Mouse (Mus musculus) limb, embryonic 11.5 days (tissue): Measurements from ENCODE around the gene Dpf3. TPM values are rescaled to one million over a fixed set of nuclear protein-coding genes. Genes with fewer than 3 reads are reported as not detected.

ENCODE experiments used
- ATAC-seq: fragments of 200-750 bp; cut with Nextera tagmentation; 2 replicates; pipeline ENCODE4 v1.8.0; 2017; ENCODE audit warnings: low read depth; ENCODE audit not compliant: insufficient number of reproducible peaks, low FRiP score, low TSS enrichment
- DNase-seq: peaks from one replicate; pipeline ENCODE4 v3.0.0-alpha.2; 2015; ENCODE audit warnings: low spot score
- H3K27ac ChIP-seq: fragments of 300-500 bp; sonication (generic); replicated peaks from 2 replicates; pipeline ENCODE4 v1.5.1; 2014; ENCODE audit warnings: low read depth, mild to moderate bottlenecking, low read length
- H3K27me3 ChIP-seq: fragments of 300-500 bp; sonication (generic); 2 replicates; pipeline ENCODE4 v1.6.1; 2014; ENCODE audit warnings: mild to moderate bottlenecking, low read length, mixed read lengths; ENCODE audit not compliant: control insufficient read depth, insufficient read depth
- H3K36me3 ChIP-seq: fragments of 300-500 bp; sonication (generic); 2 replicates; pipeline ENCODE4 v1.6.1; 2014; ENCODE audit warnings: mild to moderate bottlenecking, low read length, moderate library complexity, mixed read lengths; ENCODE audit not compliant: control insufficient read depth, insufficient read depth
- H3K4me1 ChIP-seq: fragments of 300-500 bp; sonication (generic); 2 replicates; pipeline ENCODE4 v1.6.1; 2014; ENCODE audit warnings: low read length, mixed read lengths; ENCODE audit not compliant: control insufficient read depth, insufficient read depth
- H3K4me2 ChIP-seq: fragments of 300-500 bp; sonication (generic); 2 replicates; pipeline ENCODE4 v1.6.1; 2014; ENCODE audit warnings: low read depth, mild to moderate bottlenecking, moderate library complexity; ENCODE audit not compliant: severe bottlenecking
- H3K4me3 ChIP-seq: fragments of 300-500 bp; sonication (generic); 2 replicates; pipeline ENCODE4 v1.5.1; 2014; ENCODE audit warnings: low read depth, low read length
- H3K9ac ChIP-seq: fragments of 300-500 bp; sonication (generic); 2 replicates; pipeline ENCODE4 v1.6.1; 2014; ENCODE audit warnings: mild to moderate bottlenecking, low read length
- H3K9me3 ChIP-seq: fragments of 300-500 bp; sonication (generic); 2 replicates; pipeline ENCODE4 v1.6.1; 2016; ENCODE audit warnings: low read length; ENCODE audit not compliant: control insufficient read depth
- WGBS: fragments of 180-500 bp; shearing (Covaris S2); extraction: QIAGEN DNeasy Blood & Tissue Kit; methylation state at CpG from one replicate; pipeline ENCODE4 v1.1.7; 2014; 5-methylcytosine and 5-hydroxymethylcytosine counted together
- polyA plus RNA-seq: library from polyadenylated mRNA; unstranded; fragments of >200 nt; fragmentation: Nextera tagmentation; extraction: Ambion mirVana; gene quantifications from 2 replicates; pipeline ENCODE4 v1.2.1, GENCODE M21; 2014

Dpf3 gene
- polyA plus RNA-seq, 1 experiment from 2014 or later = 3.6 TPM

DNA sequence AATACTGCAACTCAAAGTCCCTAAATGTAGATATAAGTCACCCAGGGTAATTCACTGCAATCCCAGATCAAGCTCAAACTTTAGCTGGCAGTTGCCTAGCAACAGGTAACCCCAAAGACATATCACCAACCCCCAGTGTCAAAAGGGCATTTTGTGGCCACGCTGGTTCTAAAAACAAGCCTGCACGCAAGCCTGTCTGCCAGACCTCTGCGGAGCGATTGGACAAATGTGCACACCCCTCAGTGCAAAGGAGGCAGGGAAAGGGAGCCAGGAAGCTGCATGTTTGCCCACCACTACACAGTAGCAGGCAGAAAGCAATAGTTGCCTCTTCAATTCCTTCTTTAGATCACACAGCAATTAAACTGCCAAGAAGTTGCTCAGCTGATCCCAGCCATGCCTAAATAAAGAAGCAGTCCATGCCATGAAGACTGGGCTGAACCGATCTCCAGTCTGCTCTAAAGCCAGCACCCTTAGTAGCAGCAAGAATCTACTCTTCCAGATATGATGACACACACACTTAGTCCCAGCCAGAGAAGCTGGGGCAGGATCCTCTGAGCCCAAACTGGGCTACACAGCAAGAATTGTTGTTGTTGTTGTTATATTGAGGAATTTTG lies 13.4 kb downstream of the Dpf3 start:
- 47% methylated on average over 5 of the region's 5 CpGs for WGBS
- H3K9ac ChIP-seq = no peak overlapping the region
- DNase-seq (no peak), ATAC-seq (no peak)
- no peaks in the 10 kb centered on the region for H3K9me3 ChIP-seq
- no peaks in the 10 kb centered on the region for H3K27me3 ChIP-seq
- no peak overlapping the region for H3K4me2 ChIP-seq
- no peak overlapping the region for H3K4me3 ChIP-seq
- no peaks in the 10 kb centered on the region for H3K36me3 ChIP-seq
- no peak overlapping the region for H3K27ac ChIP-seq
- H3K4me1 ChIP-seq = peaks cover 3% of the 10 kb centered on the region; the same call in 1 of the 2 replicates

- Histone ChIP-seq H3K27me3 (no peaks in the 10 kb centered on the region), H3K4me2 (no peak overlapping the region), H3K36me3 (no peaks in the 10 kb centered on the region), H3K4me3 (no peak overlapping the region), H3K4me1 (peaks cover 6% of the 10 kb centered on the region), H3K9ac (no peak overlapping the region), H3K27ac (no peak overlapping the region), H3K9me3 (no peaks in the 10 kb centered on the region)
- DNase-seq = no peak
- 83% methylated on average over 7 of the region's 7 CpGs for WGBS
- ATAC-seq = no peak
These were observed 15.8 kb downstream of the Dpf3 start for GRCm38 (mm10) chr12:83471760-83472159.

DNA sequence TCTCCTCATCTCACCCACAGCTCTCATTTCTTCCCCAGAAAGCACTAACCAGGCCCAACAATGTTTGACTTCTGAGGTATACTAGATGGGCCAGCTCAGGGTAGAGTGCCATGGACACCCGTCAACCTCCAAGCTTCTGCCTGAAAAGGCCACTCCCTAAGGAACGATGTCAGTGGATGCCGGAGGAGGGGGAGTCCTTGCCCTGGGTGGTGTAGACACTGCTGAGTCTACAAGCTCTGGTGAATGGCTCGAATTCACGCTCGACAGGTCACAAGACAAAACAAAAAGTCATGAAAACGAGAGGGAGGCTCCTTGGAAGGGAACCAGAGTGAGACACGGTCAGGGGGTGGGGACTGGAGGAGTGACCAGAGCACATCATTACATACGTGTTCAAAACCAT lies 17.4 kb downstream of the Dpf3 start:
- H3K9ac ChIP-seq = no peak overlapping the region
- H3K27ac ChIP-seq = no peak overlapping the region
- no peaks in the 10 kb centered on the region for H3K36me3 ChIP-seq
- DNase-seq = no peak
- WGBS = 86% methylated on average over 9 of the region's 9 CpGs
- no peaks in the 10 kb centered on the region for H3K27me3 ChIP-seq
- no peak overlapping the region for H3K4me3 ChIP-seq
- H3K4me1 ChIP-seq = peaks cover 12% of the 10 kb centered on the region
- H3K4me2 ChIP-seq = no peak overlapping the region
- H3K9me3 ChIP-seq = no peaks in the 10 kb centered on the region
- no peak for ATAC-seq

DNA sequence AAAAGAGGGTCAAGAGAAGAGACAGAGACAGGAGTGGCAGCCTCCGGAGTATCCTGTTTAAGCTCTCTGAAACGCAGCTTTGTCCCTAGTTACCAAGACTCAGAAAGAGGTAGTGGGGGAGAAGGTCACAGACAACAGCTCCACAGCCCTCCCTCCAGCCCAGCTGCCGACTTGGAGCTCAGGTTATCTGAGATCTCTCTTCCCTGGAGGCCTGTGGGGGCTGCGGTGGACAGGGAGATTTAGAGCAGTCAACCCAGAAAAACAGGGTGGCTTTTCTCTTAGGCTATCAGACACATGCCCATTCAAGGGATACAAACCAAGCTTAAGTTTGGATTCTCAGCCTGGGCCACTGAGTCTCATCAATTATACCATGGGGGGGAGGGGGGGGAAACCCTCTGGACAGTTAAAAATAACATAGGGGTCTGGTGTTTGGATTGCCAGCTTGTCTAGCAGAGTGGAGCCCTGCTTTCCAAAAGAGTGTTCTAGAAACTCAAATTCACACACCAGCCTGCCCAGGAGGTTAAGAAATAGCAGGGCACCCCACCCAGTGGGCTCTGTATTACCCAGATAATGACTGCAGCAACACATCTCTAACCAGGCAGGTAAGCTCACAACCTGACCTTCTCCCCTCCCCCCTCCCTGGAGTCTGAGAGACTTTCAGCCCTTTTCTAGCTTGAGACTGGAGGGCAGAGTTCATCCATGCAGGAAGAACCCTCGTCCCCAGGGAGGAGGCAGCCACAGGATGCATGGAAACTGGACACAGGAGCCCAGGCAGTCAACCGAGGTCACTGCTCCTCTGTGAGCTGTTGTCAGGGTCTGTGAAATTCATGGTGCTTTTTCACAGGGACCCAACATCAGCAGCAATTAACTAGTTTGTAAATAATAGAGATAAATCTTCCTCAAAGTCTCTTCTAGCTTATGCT lies 20.7 kb downstream of the Dpf3 start:
- no peak overlapping the region for H3K4me3 ChIP-seq
- ATAC-seq (no peak), DNase-seq (no peak)
- no peak overlapping the region for H3K9ac ChIP-seq
- no peaks in the 10 kb centered on the region for H3K9me3 ChIP-seq
- no peaks in the 10 kb centered on the region for H3K36me3 ChIP-seq
- H3K27ac ChIP-seq = no peak overlapping the region
- 14% methylated on average over 6 of the region's 6 CpGs for WGBS
- no peak overlapping the region for H3K4me2 ChIP-seq
- no peaks in the 10 kb centered on the region for H3K27me3 ChIP-seq
- H3K4me1 ChIP-seq = peaks cover 9% of the 10 kb centered on the region; the same call in 1 of the 2 replicates

GRCm38 (mm10) chr12:83466053-83466452 lies 21.5 kb downstream of the Dpf3 start:
- peaks cover 9% of the 10 kb centered on the region; the same call in 1 of the 2 replicates for H3K4me1 ChIP-seq
- no peak for DNase-seq
- H3K4me3 ChIP-seq = no peak overlapping the region
- ATAC-seq = no peak
- no peaks in the 10 kb centered on the region for H3K36me3 ChIP-seq
- no peak overlapping the region for H3K4me2 ChIP-seq
- no peaks in the 10 kb centered on the region for H3K9me3 ChIP-seq
- H3K27ac ChIP-seq = no peak overlapping the region
- H3K9ac ChIP-seq = no peak overlapping the region
- 76% methylated on average over 4 of the region's 4 CpGs for WGBS
- H3K27me3 ChIP-seq = no peaks in the 10 kb centered on the region

- no peak overlapping the region for H3K4me3 ChIP-seq
- 80% methylated on average over 3 of the region's 3 CpGs for WGBS
- H3K4me1 ChIP-seq = no peaks in the 10 kb centered on the region
- no peak overlapping the region for H3K4me2 ChIP-seq
- H3K27me3 ChIP-seq = no peaks in the 10 kb centered on the region
- ATAC-seq = no peak
- DNase-seq = no peak
- H3K9me3 ChIP-seq = no peaks in the 10 kb centered on the region
- no peak overlapping the region for H3K27ac ChIP-seq
- no peak overlapping the region for H3K9ac ChIP-seq
- no peaks in the 10 kb centered on the region for H3K36me3 ChIP-seq
These were observed 27.2 kb downstream of the Dpf3 start for GRCm38 (mm10) chr12:83460272-83460671.

DNA sequence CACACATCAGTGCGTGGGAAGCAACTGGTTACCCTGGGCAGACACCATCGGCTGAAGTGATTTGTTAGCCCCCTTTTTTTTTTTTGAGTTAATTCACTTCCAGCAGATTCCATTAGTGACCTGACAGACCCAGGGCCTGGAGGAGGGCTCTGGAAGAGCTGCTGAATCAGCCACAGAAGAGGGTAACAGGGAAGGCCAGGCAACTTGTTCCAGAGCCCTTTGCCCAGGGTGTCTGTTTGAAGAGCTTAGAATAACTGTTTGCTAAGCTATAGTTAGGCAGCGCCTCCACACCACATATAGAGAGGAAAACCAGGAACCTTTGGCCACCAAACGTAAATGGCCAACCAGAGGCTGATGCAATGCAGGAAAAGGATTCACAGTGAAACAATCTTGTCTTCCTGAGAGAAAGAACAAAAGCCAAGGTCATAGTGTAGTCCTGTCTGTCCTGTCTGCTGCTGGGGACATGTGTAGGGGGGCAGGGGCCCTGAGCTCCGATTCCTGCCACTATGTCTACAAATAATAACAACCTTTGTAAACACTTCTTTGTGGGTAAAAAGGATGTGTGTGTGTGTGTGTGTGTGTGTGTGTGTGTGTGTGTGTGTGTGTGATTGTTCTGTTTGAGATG lies 32.7 kb downstream of the Dpf3 start:
- Histone ChIP-seq H3K27me3 (no peaks in the 10 kb centered on the region), H3K4me2 (no peak overlapping the region), H3K4me1 (no peaks in the 10 kb centered on the region; the same call in 1 of the 2 replicates), H3K27ac (no peak overlapping the region), H3K9me3 (no peaks in the 10 kb centered on the region), H3K9ac (no peak overlapping the region), H3K36me3 (no peaks in the 10 kb centered on the region), H3K4me3 (no peak overlapping the region)
- no peak for DNase-seq
- WGBS = 66% methylated on average over 5 of the region's 5 CpGs
- no peak for ATAC-seq

- Histone ChIP-seq H3K4me2 (no peak overlapping the region), H3K4me1 (peaks cover 9% of the 10 kb centered on the region), H3K27ac (no peak overlapping the region), H3K4me3 (no peak overlapping the region), H3K27me3 (no peaks in the 10 kb centered on the region), H3K36me3 (no peaks in the 10 kb centered on the region), H3K9ac (no peak overlapping the region), H3K9me3 (no peaks in the 10 kb centered on the region)
- ATAC-seq = no peak
- no peak for DNase-seq
- WGBS = 71% methylated on average over 8 of the region's 8 CpGs
These were observed 35.7 kb downstream of the Dpf3 start for GRCm38 (mm10) chr12:83451850-83452249.
